Mouse (Mus musculus): ENCODE results near the gene Usp5.

- TF ChIP-seq CTCF (IDR thresholded peaks at IDR 0.05; ENCODE audit: insufficient read depth, low read length) (no peak), POLR2A (IDR thresholded peaks at IDR 0.05; ENCODE audit: borderline replicate concordance, extremely low read depth, low read depth, low read length) (no peak)
Measured at GRCm38 (mm10) chr6:124779222-124779983, 49.9 kb downstream of the Usp5 start, which contains the start of gene Lrrc23.

All from lung, adult 2 months (tissue).